Mouse (Mus musculus): Measurements from ENCODE around the gene Ms4a7.

GRCm38 (mm10) chr19:11343992-11344391, 8.0 kb upstream of the Ms4a7 start:
- no peak for TF ChIP-seq POLR2A (IDR thresholded peaks at IDR 0.05; ENCODE audit: borderline replicate concordance, insufficient read depth, low read length)
- TF ChIP-seq CTCF (IDR thresholded peaks at IDR 0.05; ENCODE audit: borderline replicate concordance, insufficient read depth, low read depth, low read length), result no peak

Measured in cerebellum, adult 2 months (tissue).